Mouse (Mus musculus): ENCODE results near the gene Spata31d1a.
"Not testable (repeated sequence)": the region's sequence is repeated elsewhere in the genome, so short reads cannot be mapped to it uniquely, and the experiment has no call there.

The Spata31d1a gene

DNA sequence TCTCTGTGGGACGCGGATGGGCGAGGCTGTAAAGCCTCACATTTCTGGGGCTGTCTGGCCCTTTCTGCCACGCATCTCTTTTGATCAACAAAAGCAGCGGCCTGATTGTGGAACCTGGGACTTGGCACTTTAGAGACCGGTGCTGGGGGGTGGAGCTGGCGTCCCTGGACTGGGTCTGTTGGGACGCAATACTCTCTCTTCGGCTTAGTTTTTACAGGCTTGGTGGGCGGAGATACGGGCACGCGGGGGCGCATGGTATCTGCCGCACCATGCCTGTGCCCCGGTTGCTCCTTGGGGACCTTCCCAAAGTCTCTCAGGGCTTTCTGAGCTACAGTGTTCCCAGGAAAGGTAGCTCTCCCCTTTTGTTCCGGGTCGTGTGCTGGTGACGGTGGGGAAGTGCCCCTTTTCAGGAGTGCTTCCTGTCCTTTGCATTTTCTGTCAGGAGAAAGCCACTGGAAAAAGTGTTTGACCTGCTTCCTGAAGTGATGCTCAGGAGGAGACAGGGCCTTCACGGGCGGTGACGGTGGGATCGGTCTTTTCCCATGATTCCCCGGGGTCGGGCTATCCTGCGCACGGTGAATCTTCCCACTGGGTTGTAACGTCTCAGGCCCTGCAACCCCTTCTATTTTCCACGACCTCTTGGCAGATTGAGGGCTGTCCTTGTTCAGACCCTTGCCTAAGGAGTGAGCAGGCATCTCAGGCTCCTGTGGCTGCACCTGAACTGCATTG, 16.2 kb upstream of the Spata31d1a start:
- POLR2A ChIA-PET = interaction anchor here in 3 of 4 experiments (0.7 to 3.5 kb wide), 24 partner anchors 8 to 142 kb away, joined by 3 to 21 read pairs (median 3); partner anchors contain the start of genes Isca1 (in 2 of the 3), Agtpbp1 (in 1 of the 3), Naa35 (in 1 of the 3) and Spata31d1a (in 1 of the 3)
- CTCF ChIA-PET = interaction anchor here in 3 of 4 experiments (0.6 to 1.0 kb wide), 4 partner anchors 9 to 91 kb away, joined by 3 to 5 read pairs (median 3); partner anchors contain the start of gene Spata31d1a (in 1 of the 3)

DNA sequence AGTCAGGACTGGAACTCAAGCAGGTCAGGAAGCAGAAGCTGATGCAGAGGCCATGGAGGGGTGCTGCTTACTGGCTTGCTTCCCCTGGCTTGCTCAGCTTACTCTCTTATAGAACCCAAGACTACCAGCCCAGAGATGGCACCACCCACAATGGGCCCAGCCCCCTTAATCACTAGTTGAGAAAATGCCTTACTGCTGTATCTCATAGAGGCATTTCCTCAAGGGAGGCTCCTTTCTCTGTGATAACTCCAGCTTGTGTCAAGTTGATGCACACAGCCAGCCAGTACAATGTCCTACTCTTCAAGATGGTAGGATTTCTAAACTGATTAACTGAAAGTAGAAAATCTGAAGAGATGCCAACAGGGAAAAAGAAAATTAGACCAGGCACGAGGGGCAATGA, 12.0 kb upstream of the Spata31d1a start:
- POLR2A ChIA-PET, CTCF ChIA-PET: not testable (repeated sequence)

DNA sequence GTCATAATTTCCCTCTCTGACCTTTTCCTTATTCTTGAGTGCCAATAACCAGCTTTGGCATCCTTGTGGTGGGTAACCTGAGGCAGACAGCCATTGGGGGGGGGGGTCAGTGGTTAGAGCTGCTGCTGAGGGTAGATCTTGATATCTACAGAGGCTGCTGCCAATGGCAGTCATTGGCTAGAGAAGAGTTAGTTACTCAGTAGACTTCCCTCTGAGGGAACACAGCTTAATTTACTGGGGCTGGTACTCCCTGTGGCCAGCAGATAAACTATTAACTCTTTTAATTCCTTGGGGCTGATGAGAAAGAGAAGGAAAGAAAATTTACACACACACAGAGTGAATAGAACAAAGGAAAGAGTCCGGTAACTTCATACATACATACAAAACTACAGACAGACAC, 9.3 kb upstream of the Spata31d1a start:
- CTCF ChIA-PET = interaction anchor here (0.6 to 2.1 kb wide), 8 partner anchors 9 to 1492 kb away, joined by 3 to 8 read pairs (median 4); partner anchors contain the start of gene Spata31d1a (in 1 of the 4)
- POLR2A ChIA-PET = interaction anchor here in 3 of 4 experiments (0.6 to 1.8 kb wide), 6 partner anchors 9 to 44 kb away, joined by 4 to 5 read pairs (median 4); partner anchors contain the start of genes Golm1 (in 1 of the 3) and Spata31d1a (in 1 of the 3)

- POLR2A ChIA-PET = interaction anchor here in 3 of 4 experiments (0.6 to 1.8 kb wide), 5 partner anchors 9 to 20 kb away, joined by 4 read pairs; partner anchors contain the start of gene Spata31d1a (in 1 of the 3)
These were observed 8.8 kb upstream of the Spata31d1a start for GRCm38 (mm10) chr13:59718857-59719440.

DNA sequence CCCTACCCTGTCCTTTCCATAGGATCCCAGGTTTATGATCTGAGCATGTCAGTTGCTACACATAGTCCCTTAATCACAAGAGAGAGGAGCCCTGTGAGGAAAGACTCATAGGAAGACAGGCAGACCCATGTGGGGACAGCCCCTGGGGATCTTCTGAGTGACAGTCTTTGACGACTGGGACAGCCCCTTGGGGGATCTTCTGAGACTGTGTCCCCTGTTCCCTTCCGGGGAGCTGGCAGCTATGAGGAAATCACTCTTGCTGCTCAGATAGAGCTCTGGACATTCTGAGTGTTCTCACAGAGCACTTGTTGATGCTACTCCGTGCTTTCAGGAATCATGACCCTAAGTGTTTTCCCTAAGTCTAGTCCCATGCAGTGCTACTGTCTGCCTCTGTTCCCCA, 3.6 kb upstream of the Spata31d1a start:
- ChIA-PET POLR2A (interaction anchor here in 2 of 4 experiments (0.7 to 2.6 kb wide), 15 partner anchors 11 to 211 kb away, joined by 3 to 8 read pairs (median 5); partner anchors contain the start of gene Isca1 (in 1 of the 2)), CTCF (interaction anchor here in 3 of 4 experiments (0.5 to 3.0 kb wide), 3 partner anchors 14 to 133 kb away, joined by 4 to 12 read pairs (median 6); no protein-coding TSS in a partner anchor)

More at GRCm38 (mm10) chr13:59718857-59719440, 8.8 kb upstream of the Spata31d1a start:
- CTCF ChIA-PET = interaction anchor here in 3 of 4 experiments (0.6 to 2.1 kb wide), 6 partner anchors 9 to 1491 kb away, joined by 3 to 8 read pairs (median 4); partner anchors contain the start of gene Spata31d1a (in 1 of the 3)

- POLR2A ChIA-PET = interaction anchor here in 3 of 4 experiments (0.6 to 2.9 kb wide), 11 partner anchors 9 to 1762 kb away, joined by 3 to 21 read pairs (median 4); partner anchors contain the start of gene Hnrnpa0 (in 1 of the 3)
- CTCF ChIA-PET = interaction anchor here in 1 of 4 experiments (0.6 to 1.1 kb wide), 2 partner anchors 23 to 1432 kb away, joined by 3 read pairs; no protein-coding TSS in a partner anchor
These were observed 1.9 kb upstream of the Spata31d1a start, which contains the start of gene Spata31d1b for GRCm38 (mm10) chr13:59711984-59712383. TSS of gene Spata31d1b (plus strand) at chr13:59712284.

DNA sequence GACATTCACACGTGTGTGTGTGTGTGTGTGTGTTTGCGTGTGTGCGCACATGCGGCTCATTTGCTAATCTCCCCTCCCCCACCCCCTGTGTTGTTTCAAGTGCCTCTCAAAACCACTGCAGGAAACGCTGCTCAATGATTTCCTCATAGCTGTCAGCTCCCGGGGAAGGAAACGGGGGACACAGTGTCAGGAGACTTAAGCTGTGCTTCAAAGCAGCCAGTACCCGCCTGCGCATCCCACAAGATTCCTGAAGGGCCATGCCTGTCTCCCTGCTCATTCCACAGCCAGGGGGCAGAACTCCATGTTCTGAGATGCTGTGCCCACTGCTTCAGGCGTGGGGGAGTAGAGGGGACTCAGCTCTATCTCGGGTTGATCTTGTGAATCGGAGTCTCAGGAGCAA, 5.6 kb downstream of the Spata31d1a start:
- CTCF ChIA-PET = interaction anchor here in 3 of 4 experiments (0.6 to 1.4 kb wide), 5 partner anchors 24 to 206 kb away, joined by 3 to 7 read pairs (median 4); no protein-coding TSS in a partner anchor

GRCm38 (mm10) chr13:59703514-59703913, 6.6 kb downstream of the Spata31d1a start:
- CTCF ChIA-PET = interaction anchor here in 1 of 4 experiments (1.4 kb wide), 1 partner anchor 25 kb away, joined by 5 read pairs; no protein-coding TSS in a partner anchor
- POLR2A ChIA-PET = interaction anchor here in 2 of 4 experiments (0.5 to 1.1 kb wide), 3 partner anchors 8 to 43 kb away, joined by 3 read pairs; partner anchors contain the start of gene Spata31d1b (in 1 of the 2)

More for the DNA sequence above, 5.6 kb downstream of the Spata31d1a start:
- POLR2A ChIA-PET = interaction anchor here in 3 of 4 experiments (0.6 to 1.1 kb wide), 5 partner anchors 11 to 83 kb away, joined by 3 to 6 read pairs (median 3); no protein-coding TSS in a partner anchor

GRCm38 (mm10) chr13:59700137-59700536, 10.0 kb downstream of the Spata31d1a start:
- CTCF ChIA-PET = interaction anchor here in 2 of 4 experiments (0.5 to 1.0 kb wide), 2 partner anchors 19 to 329 kb away, joined by 4 to 15 read pairs; no protein-coding TSS in a partner anchor

DNA sequence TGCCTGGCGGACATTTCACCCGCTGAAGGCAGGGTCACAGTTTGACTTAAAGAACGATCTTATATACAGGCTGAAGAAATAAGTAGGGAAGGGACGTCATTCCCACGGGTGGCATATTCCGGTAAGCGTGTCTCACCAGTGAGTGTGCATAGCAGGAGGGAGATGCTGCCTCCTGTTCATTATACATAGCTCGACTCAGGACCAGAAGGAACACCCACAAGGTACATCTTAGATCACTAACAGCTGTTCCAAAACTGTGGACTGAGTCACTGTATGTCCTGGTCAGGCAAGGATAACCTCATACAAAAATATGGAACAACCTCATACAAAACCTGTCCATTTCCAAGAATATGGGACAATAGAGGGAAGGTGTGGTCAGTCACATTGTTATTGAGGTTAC, 11.0 kb downstream of the Spata31d1a start:
- ChIA-PET POLR2A (interaction anchor here in 2 of 4 experiments (0.7 to 1.6 kb wide), 7 partner anchors 9 to 190 kb away, joined by 3 to 6 read pairs (median 4); partner anchors contain the start of gene Spata31d1a (in 1 of the 2)), CTCF (interaction anchor here in 1 of 4 experiments (0.7 kb wide), 1 partner anchor 11 kb away, joined by 6 read pairs; no protein-coding TSS in a partner anchor)

More at GRCm38 (mm10) chr13:59700137-59700536, 10.0 kb downstream of the Spata31d1a start:
- POLR2A ChIA-PET = interaction anchor here in 1 of 4 experiments (0.7 to 1.5 kb wide), 3 partner anchors 10 to 191 kb away, joined by 3 to 4 read pairs (median 4); partner anchors contain the start of gene Spata31d1a

DNA sequence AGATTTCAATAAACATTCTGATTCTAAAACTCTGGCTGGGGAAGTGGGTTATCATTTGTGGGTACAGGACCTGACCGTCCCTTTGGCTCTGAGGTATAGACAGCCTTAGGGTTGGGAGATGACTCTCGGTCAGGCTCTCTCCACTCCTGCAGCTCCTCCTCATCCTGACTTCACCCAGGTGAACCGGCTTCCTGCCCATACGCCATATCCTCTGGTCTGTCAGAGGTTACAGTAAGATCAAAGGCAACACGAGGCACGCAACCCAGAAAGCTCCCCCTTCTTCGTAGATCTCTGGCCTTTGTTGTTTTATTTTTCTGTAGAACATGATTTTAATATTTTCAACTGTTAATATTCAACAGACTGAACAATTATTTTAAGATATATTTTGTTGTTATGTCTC, 14.3 kb downstream of the Spata31d1a start:
- ChIA-PET POLR2A (interaction anchor here in 1 of 4 experiments (1.0 kb wide), 1 partner anchor 29 kb away, joined by 3 read pairs; no protein-coding TSS in a partner anchor), CTCF (no interaction called here)

DNA sequence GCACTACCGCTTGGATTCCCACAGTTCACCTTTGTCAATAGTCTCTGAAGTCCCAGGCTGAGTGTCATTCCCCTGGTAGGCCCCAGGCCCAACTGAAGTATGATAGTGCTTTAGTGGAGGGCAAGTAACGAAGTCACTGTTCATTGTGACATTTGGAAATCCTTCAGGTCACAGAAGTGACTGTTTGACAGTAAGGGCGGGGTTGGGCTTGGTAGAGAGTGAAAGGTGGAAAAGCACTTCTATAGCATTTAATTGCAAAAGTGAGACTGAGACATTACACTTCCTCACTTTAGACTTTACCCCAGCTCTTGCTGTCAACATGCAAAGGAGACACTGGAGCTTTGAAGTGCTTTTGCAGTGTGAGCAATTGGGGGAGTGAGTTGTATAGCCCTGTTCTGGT, 16.1 kb downstream of the Spata31d1a start, which contains the start of gene 4921517D22Rik:
TSS of gene 4921517D22Rik (minus strand) at position 101 of the 400 bp plus-strand sequence.
- POLR2A ChIA-PET = interaction anchor here in 2 of 4 experiments (0.6 to 1.6 kb wide), 2 partner anchors 11 to 14 kb away, joined by 4 to 6 read pairs; no protein-coding TSS in a partner anchor
- CTCF ChIA-PET = interaction anchor here in 1 of 4 experiments (0.8 kb wide), 1 partner anchor 14 kb away, joined by 3 read pairs; no protein-coding TSS in a partner anchor

DNA sequence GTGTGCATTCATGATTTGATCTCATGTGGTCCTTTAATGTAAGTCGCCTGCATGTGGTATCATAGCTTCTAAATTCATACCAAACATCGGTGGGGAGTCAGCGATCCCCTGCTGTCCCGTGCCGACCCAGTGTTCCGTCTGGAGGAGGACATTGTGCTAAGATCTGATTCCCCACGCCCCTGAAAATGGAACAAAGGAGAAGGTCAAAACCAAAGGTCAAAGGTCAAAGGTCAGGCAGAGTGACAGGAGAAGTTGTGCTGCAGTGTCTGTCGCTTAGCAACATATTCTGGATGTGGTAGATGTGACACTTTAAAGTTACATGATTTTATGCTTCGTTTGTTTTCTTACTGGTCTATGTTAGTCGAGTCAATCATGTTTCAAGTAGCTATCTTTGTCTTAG, 18.7 kb downstream of the Spata31d1a start:
- CTCF ChIA-PET = interaction anchor here in 2 of 4 experiments (0.6 to 2.9 kb wide), 5 partner anchors 10 to 770 kb away, joined by 3 to 17 read pairs (median 12); no protein-coding TSS in a partner anchor
- POLR2A ChIA-PET = interaction anchor here in 3 of 4 experiments (0.7 to 1.7 kb wide), 6 partner anchors 9 to 79 kb away, joined by 3 to 9 read pairs (median 4); no protein-coding TSS in a partner anchor

GRCm38 (mm10) chr13:59690576-59690975, 19.6 kb downstream of the Spata31d1a start:
- ChIA-PET POLR2A (interaction anchor here (0.6 to 1.7 kb wide), 12 partner anchors 8 to 82 kb away, joined by 3 to 9 read pairs (median 3); no protein-coding TSS in a partner anchor), CTCF (interaction anchor here (0.6 to 2.9 kb wide), 14 partner anchors 10 to 1418 kb away, joined by 3 to 17 read pairs (median 4); partner anchors contain the start of genes Spata31d1a (in 1 of the 4) and Spata31d1d (in 1 of the 4))

DNA sequence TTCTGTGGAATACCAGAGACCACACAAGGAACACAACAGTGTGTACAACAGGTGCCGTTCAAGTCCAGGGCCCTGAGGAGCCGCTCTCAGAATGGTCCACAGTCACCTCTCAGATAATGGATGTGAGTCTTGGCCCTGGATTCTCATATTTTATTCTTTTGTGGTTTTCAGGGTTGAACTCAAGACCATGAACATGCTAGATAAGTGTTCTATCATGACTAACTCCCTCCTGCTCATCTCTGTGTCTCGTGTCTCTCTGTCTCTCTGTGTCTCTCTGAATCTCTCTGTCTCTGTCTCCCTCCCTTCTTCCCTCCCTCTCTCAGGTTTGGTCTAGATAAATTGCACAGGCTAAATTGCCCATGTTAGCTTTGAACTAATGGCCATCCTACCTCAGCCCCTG, 20.3 kb downstream of the Spata31d1a start:
- ChIA-PET POLR2A (interaction anchor here in 1 of 4 experiments (1.2 kb wide), 1 partner anchor 38 kb away, joined by 3 read pairs; no protein-coding TSS in a partner anchor), CTCF (interaction anchor here in 3 of 4 experiments (1.1 to 2.9 kb wide), 6 partner anchors 10 to 42 kb away, joined by 3 to 17 read pairs (median 10); partner anchors contain the start of gene Spata31d1d (in 1 of the 3))

GRCm38 (mm10) chr13:59689313-59689712, 20.8 kb downstream of the Spata31d1a start:
- POLR2A ChIA-PET = interaction anchor here in 3 of 4 experiments (1.0 to 1.8 kb wide), 8 partner anchors 10 to 80 kb away, joined by 3 to 6 read pairs (median 3); partner anchors contain the start of gene Isca1 (in 1 of the 3)
- CTCF ChIA-PET = interaction anchor here in 1 of 4 experiments (1.0 to 2.9 kb wide), 3 partner anchors 10 to 108 kb away, joined by 4 to 12 read pairs (median 5); no protein-coding TSS in a partner anchor

Measured in embryonic stem cell, embryonic (primary cell).